Mouse (Mus musculus): ENCODE data around the gene Idh3a. TPM values are rescaled to one million over a fixed set of nuclear protein-coding genes. Genes with fewer than 3 reads are reported as not detected.

Idh3a gene
- polyA plus RNA-seq, 1 experiment from 2014 or later: 55.1 TPM

GRCm38 (mm10) chr9:54604131-54604654 is 18.1 kb downstream of the Idh3a start:
- peaks cover 17% of the 10 kb centered on the region for H3K36me3 ChIP-seq (ENCODE audit: control insufficient read depth, insufficient read depth)
- ATAC-seq (ENCODE audit: low read depth): no peak
- 73% methylated on average over 5 of the region's 5 CpGs for WGBS (ENCODE audit: insufficient replicate concordance)

GRCm38 (mm10) chr9:54604886-54605285 is 18.8 kb downstream of the Idh3a start:
- Histone ChIP-seq H3K4me2 (ENCODE audit: low read depth, low read length) (no peak overlapping the region), H3K27ac (ENCODE audit: low read length) (no peak overlapping the region), H3K9ac (ENCODE audit: low read depth, low read length) (no peak overlapping the region), H3K36me3 (ENCODE audit: control insufficient read depth, insufficient read depth) (peaks cover 14% of the 10 kb centered on the region), H3K27me3 (ENCODE audit: control insufficient read depth, insufficient read depth, low read depth, low read length) (no peaks in the 10 kb centered on the region), H3K4me3 (ENCODE audit: low read depth, low read length) (no peak overlapping the region), H3K9me3 (replicated peaks; ENCODE audit: control insufficient read depth, low read length) (no peaks in the 10 kb centered on the region), H3K4me1 (ENCODE audit: control insufficient read depth, low read depth, low read length) (no peaks in the 10 kb centered on the region)
- ATAC-seq (ENCODE audit: low read depth): no peak
- 53% methylated on average over 4 of the region's 4 CpGs for WGBS (ENCODE audit: insufficient replicate concordance)

More at GRCm38 (mm10) chr9:54604131-54604654, 18.1 kb downstream of the Idh3a start:
- H3K4me1 ChIP-seq (ENCODE audit: control insufficient read depth, low read depth, low read length): no peaks in the 10 kb centered on the region
- H3K27me3 ChIP-seq (ENCODE audit: control insufficient read depth, insufficient read depth, low read depth, low read length): no peaks in the 10 kb centered on the region
- H3K4me3 ChIP-seq (ENCODE audit: low read depth, low read length): no peak overlapping the region
- no peak overlapping the region for H3K4me2 ChIP-seq (ENCODE audit: low read depth, low read length)
- H3K27ac ChIP-seq (ENCODE audit: low read length): no peak overlapping the region
- no peak overlapping the region for H3K9ac ChIP-seq (ENCODE audit: low read depth, low read length)
- H3K9me3 ChIP-seq (replicated peaks; ENCODE audit: control insufficient read depth, low read length): no peaks in the 10 kb centered on the region

- 64% methylated on average over 5 of the region's 5 CpGs for WGBS (ENCODE audit: insufficient replicate concordance)
- H3K9ac ChIP-seq (ENCODE audit: low read depth, low read length): no peak overlapping the region
- ATAC-seq (ENCODE audit: low read depth): no peak
- H3K4me1 ChIP-seq (ENCODE audit: control insufficient read depth, low read depth, low read length): peaks cover 5% of the 10 kb centered on the region; the same call in 1 of the 2 replicates
- no peak overlapping the region for H3K27ac ChIP-seq (ENCODE audit: low read length)
- no peaks in the 10 kb centered on the region for H3K27me3 ChIP-seq (ENCODE audit: control insufficient read depth, insufficient read depth, low read depth, low read length)
- H3K36me3 ChIP-seq (ENCODE audit: control insufficient read depth, insufficient read depth): no peaks in the 10 kb centered on the region
- no peak overlapping the region for H3K4me3 ChIP-seq (ENCODE audit: low read depth, low read length)
- no peaks in the 10 kb centered on the region for H3K9me3 ChIP-seq (replicated peaks; ENCODE audit: control insufficient read depth, low read length)
- no peak overlapping the region for H3K4me2 ChIP-seq (ENCODE audit: low read depth, low read length)
Observed at GRCm38 (mm10) chr9:54612781-54613191, 26.7 kb downstream of the Idh3a start.

GRCm38 (mm10) chr9:54614182-54614850 is 28.2 kb downstream of the Idh3a start:
- no peak overlapping the region for H3K4me2 ChIP-seq (ENCODE audit: low read depth, low read length)
- H3K9me3 ChIP-seq (replicated peaks; ENCODE audit: control insufficient read depth, low read length): no peaks in the 10 kb centered on the region
- H3K36me3 ChIP-seq (ENCODE audit: control insufficient read depth, insufficient read depth): no peaks in the 10 kb centered on the region
- ATAC-seq (ENCODE audit: low read depth): peak; percentile 27; the same call in 1 of the 2 replicates
- peaks cover 5% of the 10 kb centered on the region; the same call in 1 of the 2 replicates for H3K4me1 ChIP-seq (ENCODE audit: control insufficient read depth, low read depth, low read length)
- no peaks in the 10 kb centered on the region for H3K27me3 ChIP-seq (ENCODE audit: control insufficient read depth, insufficient read depth, low read depth, low read length)
- H3K9ac ChIP-seq (ENCODE audit: low read depth, low read length): no peak overlapping the region
- no peak overlapping the region for H3K27ac ChIP-seq (ENCODE audit: low read length)
- no peak overlapping the region for H3K4me3 ChIP-seq (ENCODE audit: low read depth, low read length)
- WGBS (ENCODE audit: insufficient replicate concordance): 37% methylated on average over 13 of the region's 13 CpGs

- Histone ChIP-seq H3K27me3 (ENCODE audit: control insufficient read depth, insufficient read depth, low read depth, low read length) (no peaks in the 10 kb centered on the region), H3K4me1 (ENCODE audit: control insufficient read depth, low read depth, low read length) (no peaks in the 10 kb centered on the region), H3K9ac (ENCODE audit: low read depth, low read length) (no peak overlapping the region), H3K9me3 (replicated peaks; ENCODE audit: control insufficient read depth, low read length) (no peaks in the 10 kb centered on the region), H3K27ac (ENCODE audit: low read length) (no peak overlapping the region), H3K4me2 (ENCODE audit: low read depth, low read length) (no peak overlapping the region), H3K4me3 (ENCODE audit: low read depth, low read length) (no peak overlapping the region), H3K36me3 (ENCODE audit: control insufficient read depth, insufficient read depth) (no peaks in the 10 kb centered on the region)
- no peak for ATAC-seq (ENCODE audit: low read depth)
- WGBS (ENCODE audit: insufficient replicate concordance): 69% methylated on average over 5 of the region's 5 CpGs
Observed at GRCm38 (mm10) chr9:54627240-54627639, 41.1 kb downstream of the Idh3a start.

GRCm38 (mm10) chr9:54628752-54629151 is 42.6 kb downstream of the Idh3a start:
- no peak for ATAC-seq (ENCODE audit: low read depth)
- H3K27me3 ChIP-seq (ENCODE audit: control insufficient read depth, insufficient read depth, low read depth, low read length): no peaks in the 10 kb centered on the region
- H3K9ac ChIP-seq (ENCODE audit: low read depth, low read length): no peak overlapping the region
- H3K4me2 ChIP-seq (ENCODE audit: low read depth, low read length): no peak overlapping the region
- H3K9me3 ChIP-seq (replicated peaks; ENCODE audit: control insufficient read depth, low read length): no peaks in the 10 kb centered on the region
- H3K36me3 ChIP-seq (ENCODE audit: control insufficient read depth, insufficient read depth): no peaks in the 10 kb centered on the region
- WGBS (ENCODE audit: insufficient replicate concordance): 71% methylated on average over 4 of the region's 4 CpGs
- no peaks in the 10 kb centered on the region for H3K4me1 ChIP-seq (ENCODE audit: control insufficient read depth, low read depth, low read length)
- no peak overlapping the region for H3K27ac ChIP-seq (ENCODE audit: low read length)
- no peak overlapping the region for H3K4me3 ChIP-seq (ENCODE audit: low read depth, low read length)

GRCm38 (mm10) chr9:54629613-54630261 is 43.6 kb downstream of the Idh3a start:
- Histone ChIP-seq H3K36me3 (ENCODE audit: control insufficient read depth, insufficient read depth) (no peaks in the 10 kb centered on the region), H3K27ac (ENCODE audit: low read length) (no peak overlapping the region), H3K9me3 (replicated peaks; ENCODE audit: control insufficient read depth, low read length) (no peaks in the 10 kb centered on the region), H3K4me2 (ENCODE audit: low read depth, low read length) (no peak overlapping the region), H3K4me3 (ENCODE audit: low read depth, low read length) (no peak overlapping the region), H3K9ac (ENCODE audit: low read depth, low read length) (no peak overlapping the region), H3K4me1 (ENCODE audit: control insufficient read depth, low read depth, low read length) (no peaks in the 10 kb centered on the region), H3K27me3 (ENCODE audit: control insufficient read depth, insufficient read depth, low read depth, low read length) (no peaks in the 10 kb centered on the region)
- no peak for ATAC-seq (ENCODE audit: low read depth)
- WGBS (ENCODE audit: insufficient replicate concordance): 76% methylated on average over 5 of the region's 5 CpGs

- Histone ChIP-seq H3K9me3 (replicated peaks; ENCODE audit: control insufficient read depth, low read length) (no peaks in the 10 kb centered on the region), H3K9ac (ENCODE audit: low read depth, low read length) (no peak overlapping the region), H3K27me3 (ENCODE audit: control insufficient read depth, insufficient read depth, low read depth, low read length) (no peaks in the 10 kb centered on the region), H3K4me1 (ENCODE audit: control insufficient read depth, low read depth, low read length) (no peaks in the 10 kb centered on the region), H3K4me3 (ENCODE audit: low read depth, low read length) (no peak overlapping the region), H3K36me3 (ENCODE audit: control insufficient read depth, insufficient read depth) (no peaks in the 10 kb centered on the region), H3K27ac (ENCODE audit: low read length) (no peak overlapping the region), H3K4me2 (ENCODE audit: low read depth, low read length) (no peak overlapping the region)
- ATAC-seq (ENCODE audit: low read depth): no peak
Observed at GRCm38 (mm10) chr9:54630905-54631304, 44.8 kb downstream of the Idh3a start.

GRCm38 (mm10) chr9:54633401-54633800 is 47.3 kb downstream of the Idh3a start:
- Histone ChIP-seq H3K27ac (ENCODE audit: low read length) (no peak overlapping the region), H3K9ac (ENCODE audit: low read depth, low read length) (no peak overlapping the region), H3K36me3 (ENCODE audit: control insufficient read depth, insufficient read depth) (no peaks in the 10 kb centered on the region), H3K4me1 (ENCODE audit: control insufficient read depth, low read depth, low read length) (no peaks in the 10 kb centered on the region), H3K9me3 (replicated peaks; ENCODE audit: control insufficient read depth, low read length) (no peaks in the 10 kb centered on the region), H3K4me2 (ENCODE audit: low read depth, low read length) (no peak overlapping the region), H3K4me3 (ENCODE audit: low read depth, low read length) (no peak overlapping the region), H3K27me3 (ENCODE audit: control insufficient read depth, insufficient read depth, low read depth, low read length) (no peaks in the 10 kb centered on the region)
- 76% methylated on average over 2 of the region's 2 CpGs for WGBS (ENCODE audit: insufficient replicate concordance)
- no peak for ATAC-seq (ENCODE audit: low read depth)

All from liver, embryonic 16.5 days (tissue).